Mouse (Mus musculus) liver, postnatal 0 days (tissue): ENCODE data around the gene Jpt1.

ENCODE experiments used
- CTCF ChIP-seq: sonication (generic); IDR thresholded peaks from 2 replicates; pipeline ENCODE4 v1.5.1; 2016; ENCODE audit warnings: antibody characterized with exemption, low read depth
- EP300 ChIP-seq: IDR thresholded peaks from 2 replicates; pipeline ENCODE4 v1.6.1; 2016; ENCODE audit warnings: antibody characterized with exemption, low read depth, mild to moderate bottlenecking

DNA sequence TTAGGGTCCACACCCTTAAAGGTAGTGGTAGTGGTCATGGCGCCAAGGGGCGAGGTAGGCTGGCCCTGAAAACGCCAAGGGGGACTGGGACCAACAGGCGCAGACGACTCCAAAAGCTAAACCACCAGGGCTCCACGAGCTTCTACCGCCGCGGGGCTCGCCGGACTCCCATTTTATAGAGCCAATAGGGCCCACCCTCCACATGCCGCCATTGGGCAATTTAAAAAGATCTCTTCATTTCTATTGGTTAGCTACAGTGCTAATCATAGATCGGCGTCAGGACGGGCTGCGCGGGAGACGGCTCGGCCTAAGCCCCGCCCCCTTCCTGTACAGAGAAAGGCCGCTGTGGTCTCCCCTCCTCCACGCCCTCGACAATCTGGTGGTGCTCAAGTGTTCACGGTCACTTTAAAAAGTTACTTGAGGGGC, at the start of gene Jpt1:
- TF ChIP-seq CTCF (no peak), EP300 (peak; percentile 72; the same call in 1 of the 2 replicates)
